Mouse (Mus musculus) CH12.LX (cell line): Measurements from ENCODE around the gene Gon7. TPM values are rescaled to one million over a fixed set of nuclear protein-coding genes. Genes with fewer than 3 reads are reported as not detected.

Experiments used
- DNase-seq: peaks from one replicate; pipeline ENCODE4 v3.0.0-alpha.2; 2013; ENCODE audit errors: extremely low read depth
- H3K27ac ChIP-seq: 2 replicates; pipeline ENCODE4 v1.5.1; 2012; ENCODE audit warnings: low read depth, mild to moderate bottlenecking, control low read depth, moderate library complexity; ENCODE audit not compliant: insufficient read depth
- H3K27me3 ChIP-seq: replicated peaks from 2 replicates; pipeline ENCODE3; 2012; ENCODE audit warnings: inconsistent platforms
- H3K36me3 ChIP-seq, 2 experiments: replicated peaks in 1 of 2; 2 replicates each; pipeline versions ENCODE3 to v1.6.1; 2012; ENCODE audit warnings: inconsistent platforms in 1 of 2, low read length in 1 of 2, mild to moderate bottlenecking in 1 of 2, mixed read lengths in 1 of 2, moderate library complexity in 1 of 2; ENCODE audit not compliant: control insufficient read depth in 1 of 2, insufficient read depth in 1 of 2
- H3K4me1 ChIP-seq, 2 experiments: 2 replicates each; pipeline ENCODE4 v1.6.1; 2012; ENCODE audit warnings: inconsistent platforms in 1 of 2, moderate library complexity in 1 of 2; ENCODE audit not compliant: insufficient read depth in 2 of 2, control insufficient read depth in 1 of 2
- H3K4me2 ChIP-seq: 2 replicates; pipeline ENCODE4 v1.6.1; 2012; ENCODE audit warnings: low read depth, mild to moderate bottlenecking, control low read depth; ENCODE audit not compliant: poor library complexity, insufficient read depth, severe bottlenecking
- H3K4me3 ChIP-seq, 3 experiments: fragments of 150-350 bp in 1 of 3; sonication (generic) in 1 of 3; replicated peaks in 1 of 3; 2 replicates each; pipeline versions ENCODE3 to v1.5.1; 2011 to 2012; ENCODE audit warnings: low read depth in 2 of 3, low read length in 2 of 3, mild to moderate bottlenecking in 2 of 3, moderate library complexity in 2 of 3, control low read depth in 1 of 3, improper control_type of control experiment in 1 of 3, inconsistent platforms in 1 of 3, mixed read lengths in 1 of 3; ENCODE audit not compliant: poor library complexity in 1 of 3
- H3K79me2 ChIP-seq: replicated peaks from 2 replicates; pipeline ENCODE4 v1.6.1; 2012; ENCODE audit warnings: mild to moderate bottlenecking, moderate library complexity; ENCODE audit not compliant: control insufficient read depth, poor library complexity, insufficient read depth, severe bottlenecking; ENCODE audit errors: extremely low read depth
- H3K9ac ChIP-seq: 2 replicates; pipeline ENCODE4 v1.6.1; 2012; ENCODE audit warnings: low read depth, mild to moderate bottlenecking, control low read depth, moderate library complexity; ENCODE audit not compliant: insufficient read depth
- H3K9me3 ChIP-seq: replicated peaks from 2 replicates; pipeline ENCODE3; 2012; ENCODE audit warnings: low read length, inconsistent platforms, mixed read lengths
- BHLHE40 ChIP-seq: IDR thresholded peaks from 2 replicates; pipeline ENCODE4 v1.6.1; 2011; ENCODE audit warnings: mild to moderate bottlenecking, low read depth, low read length, improper control_type of control experiment
- CHD1 ChIP-seq: IDR thresholded peaks from 2 replicates; pipeline ENCODE4 v1.6.1; 2012; ENCODE audit warnings: low read depth, low read length, improper control_type of control experiment, inconsistent platforms
- CHD2 ChIP-seq: IDR thresholded peaks from 2 replicates; pipeline ENCODE4 v1.6.1; 2011; ENCODE audit warnings: low read length, improper control_type of control experiment
- CTCF ChIP-seq, 2 experiments: IDR thresholded peaks in 1 of 2; conservative IDR thresholded peaks in 1 of 2; 2 replicates each; pipeline ENCODE4 v1.5.1; 2011 to 2012; ENCODE audit warnings: low read depth in 2 of 2, low read length in 2 of 2, improper control_type of control experiment in 1 of 2, inconsistent platforms in 1 of 2, mild to moderate bottlenecking in 1 of 2, moderate library complexity in 1 of 2
- E2F4 ChIP-seq: IDR thresholded peaks from 2 replicates; pipeline ENCODE4 v1.6.1; 2011; ENCODE audit warnings: low read depth, low read length, improper control_type of control experiment; ENCODE audit not compliant: insufficient replicate concordance
- ELF1 ChIP-seq: IDR thresholded peaks from 2 replicates; pipeline ENCODE4 v1.6.1; 2014; ENCODE audit warnings: low read depth, mild to moderate bottlenecking, inconsistent platforms, low read length, improper control_type of control experiment
- EP300 ChIP-seq: IDR thresholded peaks from 2 replicates; pipeline ENCODE4 v1.6.1; 2011; ENCODE audit warnings: low read length, improper control_type of control experiment
- ETS1 ChIP-seq: conservative IDR thresholded peaks from 2 replicates; pipeline ENCODE4 v1.6.1; 2012; ENCODE audit warnings: low read depth, mild to moderate bottlenecking, inconsistent platforms, low read length, improper control_type of control experiment, moderate library complexity
- GABPA ChIP-seq: IDR thresholded peaks from 2 replicates; pipeline ENCODE4 v1.6.1; 2012; ENCODE audit warnings: low read depth, low read length, improper control_type of control experiment, inconsistent platforms; ENCODE audit not compliant: insufficient replicate concordance
- HCFC1 ChIP-seq: IDR thresholded peaks from 2 replicates; pipeline ENCODE4 v1.6.1; 2012; ENCODE audit warnings: low read depth, mild to moderate bottlenecking, inconsistent platforms, low read length, improper control_type of control experiment
- IRF4 ChIP-seq: IDR thresholded peaks from 2 replicates; pipeline ENCODE4 v1.6.1; 2014; ENCODE audit warnings: low read depth, mild to moderate bottlenecking, inconsistent platforms, low read length, improper control_type of control experiment
- JUN ChIP-seq: IDR thresholded peaks from 2 replicates; pipeline ENCODE4 v1.6.1; 2011; ENCODE audit warnings: low read depth, mild to moderate bottlenecking, low read length, improper control_type of control experiment, moderate library complexity; ENCODE audit not compliant: insufficient read depth
- JUND ChIP-seq: conservative IDR thresholded peaks from 2 replicates; pipeline ENCODE4 v1.6.1; 2011; ENCODE audit warnings: low read depth, low read length, improper control_type of control experiment
- KAT2A ChIP-seq: IDR thresholded peaks from 2 replicates; pipeline ENCODE4 v1.6.1; 2012; ENCODE audit warnings: low read length, improper control_type of control experiment, inconsistent platforms; ENCODE audit not compliant: insufficient replicate concordance
- MAFK ChIP-seq: IDR thresholded peaks from 2 replicates; pipeline ENCODE4 v1.6.1; 2011; ENCODE audit warnings: low read length, improper control_type of control experiment; ENCODE audit not compliant: insufficient replicate concordance
- MAX ChIP-seq: IDR thresholded peaks from 2 replicates; pipeline ENCODE4 v1.6.1; 2011; ENCODE audit warnings: low read length, improper control_type of control experiment
- MAZ ChIP-seq: IDR thresholded peaks from 2 replicates; pipeline ENCODE4 v1.6.1; 2012; ENCODE audit warnings: low read depth, mild to moderate bottlenecking, inconsistent platforms, low read length, improper control_type of control experiment, moderate library complexity
- MEF2A ChIP-seq: IDR thresholded peaks from 2 replicates; pipeline ENCODE4 v1.6.1; 2014; ENCODE audit warnings: low read depth, mild to moderate bottlenecking, inconsistent platforms, low read length, improper control_type of control experiment, borderline replicate concordance
- MXI1 ChIP-seq: IDR thresholded peaks from 2 replicates; pipeline ENCODE4 v1.6.1; 2011; ENCODE audit warnings: mild to moderate bottlenecking, low read depth, low read length, improper control_type of control experiment
- MYC ChIP-seq: IDR thresholded peaks from 2 replicates; pipeline ENCODE4 v1.6.1; 2011; ENCODE audit warnings: low read depth, mild to moderate bottlenecking, improper control_type of control experiment, low read length
- NELFE ChIP-seq: IDR thresholded peaks from 2 replicates; pipeline ENCODE4 v1.6.1; 2011; ENCODE audit warnings: low read depth, low read length, improper control_type of control experiment
- NRF1 ChIP-seq: IDR thresholded peaks from 2 replicates; pipeline ENCODE4 v1.6.1; 2014; ENCODE audit warnings: low read depth, mild to moderate bottlenecking, inconsistent platforms, low read length, improper control_type of control experiment, moderate library complexity
- PAX5 ChIP-seq: IDR thresholded peaks from 2 replicates; pipeline ENCODE4 v1.6.1; 2012; ENCODE audit warnings: low read length, inconsistent platforms, mixed read lengths
- POLR2A ChIP-seq: IDR thresholded peaks from 2 replicates; pipeline ENCODE4 v1.6.1; 2011; ENCODE audit warnings: low read depth, mild to moderate bottlenecking, improper control_type of control experiment, low read length
- POLR2AphosphoS2 ChIP-seq: IDR thresholded peaks from 2 replicates; pipeline ENCODE4 v1.6.1; 2011; ENCODE audit warnings: low read depth, low read length, improper control_type of control experiment
- RAD21 ChIP-seq: IDR thresholded peaks from 2 replicates; pipeline ENCODE4 v1.6.1; 2011; ENCODE audit warnings: low read depth, mild to moderate bottlenecking, low read length, improper control_type of control experiment, moderate library complexity
- RCOR1 ChIP-seq: conservative IDR thresholded peaks from 2 replicates; pipeline ENCODE4 v1.6.1; 2012; ENCODE audit warnings: low read depth, mild to moderate bottlenecking, inconsistent platforms, low read length, improper control_type of control experiment
- SIN3A ChIP-seq: IDR thresholded peaks from 2 replicates; pipeline ENCODE4 v1.6.1; 2012; ENCODE audit warnings: low read length, improper control_type of control experiment, inconsistent platforms
- SMC3 ChIP-seq: IDR thresholded peaks from 2 replicates; pipeline ENCODE4 v1.6.1; 2011; ENCODE audit warnings: low read depth, low read length, improper control_type of control experiment
- TBP ChIP-seq: conservative IDR thresholded peaks from 2 replicates; pipeline ENCODE4 v1.6.1; 2011; ENCODE audit warnings: low read depth, low read length, improper control_type of control experiment
- TCF12 ChIP-seq: IDR thresholded peaks from 2 replicates; pipeline ENCODE4 v1.6.1; 2014; ENCODE audit warnings: low read depth, mild to moderate bottlenecking, inconsistent platforms, low read length, improper control_type of control experiment
- UBTF ChIP-seq: IDR thresholded peaks from 2 replicates; pipeline ENCODE4 v1.6.1; 2012; ENCODE audit warnings: low read depth, mild to moderate bottlenecking, inconsistent platforms, low read length, improper control_type of control experiment, moderate library complexity
- USF1 ChIP-seq: IDR thresholded peaks from 2 replicates; pipeline ENCODE4 v1.6.1; 2014; ENCODE audit warnings: low read depth, mild to moderate bottlenecking, inconsistent platforms, low read length, improper control_type of control experiment
- USF2 ChIP-seq: conservative IDR thresholded peaks from 2 replicates; pipeline ENCODE4 v1.6.1; 2011; ENCODE audit warnings: low read depth, low read length, improper control_type of control experiment
- ZC3H11A ChIP-seq: IDR thresholded peaks from 2 replicates; pipeline ENCODE4 v1.6.1; 2012; ENCODE audit warnings: low read depth, mild to moderate bottlenecking, inconsistent platforms, low read length, improper control_type of control experiment
- ZKSCAN1 ChIP-seq: IDR thresholded peaks from 2 replicates; pipeline ENCODE4 v1.6.1; 2012; ENCODE audit warnings: low read depth, inconsistent platforms, low read length, improper control_type of control experiment, borderline replicate concordance
- ZMIZ1 ChIP-seq: IDR thresholded peaks from 2 replicates; pipeline ENCODE4 v1.6.1; 2012; ENCODE audit warnings: low read depth, mild to moderate bottlenecking, inconsistent platforms, low read length, improper control_type of control experiment
- ZNF384 ChIP-seq: IDR thresholded peaks from 2 replicates; pipeline ENCODE4 v1.6.1; 2012; ENCODE audit warnings: low read depth, low read length, improper control_type of control experiment, inconsistent platforms
- dilution Hi-C: fragments of 300-500 bp; cut with MboI; formaldehyde crosslinking; loops from 2 replicates; pipeline ENCODE4 v1.14.3; 2020; ENCODE audit warnings: low sequenced_read_pairs; ENCODE audit not compliant: extremely low pct_unique_long_range_greater_than_20kb, extremely low pct_ligation_motif_present
- in situ Hi-C: fragments of 300-500 bp; cut with MboI; formaldehyde crosslinking; loops from 3 replicates; pipeline ENCODE4 v1.14.3; 2019; ENCODE audit warnings: low sequenced_read_pairs, low pct_ligation_motif_present, low pct_unique_long_range_greater_than_20kb, mixed read lengths
- polyA plus RNA-seq: library from polyadenylated mRNA; unstranded; fragments of >175 nt; gene quantifications from 2 replicates; pipeline ENCODE4 v1.2.1, GENCODE M21; 2012; ENCODE audit warnings: low read depth; ENCODE audit not compliant: insufficient read length
- total RNA-seq, 2 experiments: library from RNA; depleted of rRNA; stranded (reverse); fragments of 300-350 nt in 1 of 2; fragments of >200 nt in 1 of 2; gene quantifications; 2 replicates each; pipeline ENCODE4 v1.2.3; 2012 to 2014

Gon7 gene
- 20.9 and 27.4 TPM in 2 replicates for total RNA-seq (2012; rRNA removed)
- 30.0 and 33.6 TPM in 2 replicates for total RNA-seq (2014; rRNA removed)
- polyA plus RNA-seq: 19.6 and 21.1 TPM in 2 replicates

DNA sequence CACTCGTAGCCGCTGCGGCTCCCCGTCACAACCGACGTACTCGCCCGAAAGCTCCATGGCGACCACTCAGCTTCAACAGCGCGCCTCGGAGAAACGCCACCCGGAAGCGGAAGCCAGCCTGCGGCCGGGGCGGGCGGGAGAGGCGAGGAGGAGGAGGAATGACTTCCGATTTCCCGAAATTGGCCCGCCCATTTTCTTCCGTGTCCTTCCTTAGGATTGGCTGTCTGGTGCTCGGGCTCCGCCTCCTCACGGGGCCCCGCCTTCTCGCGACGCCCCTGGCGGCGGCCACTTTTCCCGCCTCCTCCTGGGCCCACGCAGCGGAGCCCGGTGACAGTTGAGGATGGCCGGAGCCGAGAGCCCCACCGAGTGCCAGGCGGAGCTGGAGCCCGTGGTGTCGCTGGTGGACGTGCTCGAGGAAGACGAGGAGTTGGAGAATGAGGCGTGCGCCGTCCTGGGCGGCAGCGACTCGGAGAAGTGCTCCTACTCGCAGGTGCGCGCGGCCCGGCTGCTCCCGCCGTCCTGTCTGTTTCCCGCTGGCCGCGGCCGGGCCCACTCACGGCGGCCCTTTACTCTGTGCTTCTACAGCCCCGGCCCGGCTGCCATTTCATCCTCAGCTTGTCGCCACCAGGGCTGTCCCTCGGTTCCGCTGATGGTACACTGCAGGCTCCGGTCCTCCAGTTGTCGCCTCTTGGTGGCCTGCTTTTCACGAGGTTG lies at the start of gene Gon7, which contains the start of the genes Gm28051 and Ubr7:
Gene Gon7, minus strand, starts transcription at position 115 of the 714 bp plus-strand sequence.
Gene Gm28051, minus strand, starts transcription at position 77 of the 714 bp plus-strand sequence.
Gene Ubr7, plus strand, starts transcription at position 279 of the 714 bp plus-strand sequence.
- peak within 1 kb of the TSS; percentile 89 for H3K9ac ChIP-seq
- H3K4me3 ChIP-seq: peak within 1 kb of the TSS; percentile 84 to 97 (median 92)
- TF ChIP-seq ELF1: peak; percentile 96
- peak; percentile 48; the same call in 1 of the 2 replicates for TF ChIP-seq MXI1
- TF ChIP-seq RCOR1: peak; percentile 28; the same call in 1 of the 2 replicates
- no peak for TF ChIP-seq CHD1
- no peak for TF ChIP-seq ZNF384
- TF ChIP-seq ZC3H11A: no peak
- no peak for TF ChIP-seq UBTF
- TF ChIP-seq POLR2A: peak; percentile 85
- no peak for TF ChIP-seq PAX5
- TF ChIP-seq ETS1: no peak
- TF ChIP-seq TBP: no peak
- TF ChIP-seq RAD21: no peak
- TF ChIP-seq MAX: peak; percentile 85
- no peak for TF ChIP-seq SMC3
- no peak; the same call in 1 of the 2 replicates for TF ChIP-seq SIN3A
- TF ChIP-seq MEF2A: no peak; the same call in 1 of the 2 replicates
- peak; percentile 78 for TF ChIP-seq NELFE
- no peak for TF ChIP-seq CTCF (conservative IDR thresholded peaks at IDR 0.05 in 1 of 2, IDR thresholded peaks at IDR 0.05 in 1 of 2; ENCODE audit: low read depth in 2 of 2, low read length in 2 of 2)
- TF ChIP-seq MYC: no peak
- peak; percentile 84 for TF ChIP-seq CHD2
- no peak for TF ChIP-seq BHLHE40
- no peak for TF ChIP-seq JUN
- no peak for TF ChIP-seq NRF1
- TF ChIP-seq HCFC1: peak; percentile 92
- TF ChIP-seq IRF4: peak; percentile 44; the same call in 1 of the 2 replicates
- peak; percentile 75 for TF ChIP-seq ZMIZ1
- no peak for TF ChIP-seq MAFK
- TF ChIP-seq GABPA: no peak; the same call in 1 of the 2 replicates
- no peak for TF ChIP-seq USF2
- no peak for TF ChIP-seq POLR2AphosphoS2
- TF ChIP-seq TCF12: peak; percentile 66
- TF ChIP-seq KAT2A: peak; percentile 87; the same call in 1 of the 2 replicates
- TF ChIP-seq ZKSCAN1: no peak
- peak; percentile 95 for TF ChIP-seq MAZ
- TF ChIP-seq JUND: no peak
- TF ChIP-seq EP300: no peak
- TF ChIP-seq E2F4: peak; percentile 78; the same call in 1 of the 2 replicates
- no peak for TF ChIP-seq USF1
- H3K4me2 ChIP-seq: peak within 1 kb of the TSS; percentile 95
- peaks cover 4 to 51% of the 10 kb centered on the region in 2 experiments; a peak in 3 of 4 replicates for H3K4me1 ChIP-seq
- dilution Hi-C loops (no loop called here), in situ Hi-C loops (no loop called here)
- H3K79me2 ChIP-seq: peaks cover 72% of the 10 kb centered on the region
- no peaks in the 10 kb centered on the region for H3K27me3 ChIP-seq
- H3K27ac ChIP-seq: peak within 1 kb of the TSS; percentile 48
- peaks cover 9 to 34% of the 10 kb centered on the region in 2 experiments for H3K36me3 ChIP-seq
- H3K9me3 ChIP-seq: no peaks in the 10 kb centered on the region
- peak; percentile 98 for DNase-seq
